Mouse (Mus musculus) heart, adult 2 months (tissue): ENCODE data around the gene Adamts12.

Experiments
- CTCF ChIP-seq: fragments of 200-600 bp; IDR thresholded peaks from 2 replicates; pipeline ENCODE4 v1.8.1; 2022; ENCODE audit warnings: antibody characterized with exemption, mild to moderate bottlenecking, moderate library complexity
- POLR2A ChIP-seq: fragments of 200-500 bp; IDR thresholded peaks from 2 replicates; pipeline ENCODE4 v1.6.1; 2011; ENCODE audit warnings: mild to moderate bottlenecking, low read depth, low read length, control low read depth; ENCODE audit not compliant: insufficient read depth

DNA sequence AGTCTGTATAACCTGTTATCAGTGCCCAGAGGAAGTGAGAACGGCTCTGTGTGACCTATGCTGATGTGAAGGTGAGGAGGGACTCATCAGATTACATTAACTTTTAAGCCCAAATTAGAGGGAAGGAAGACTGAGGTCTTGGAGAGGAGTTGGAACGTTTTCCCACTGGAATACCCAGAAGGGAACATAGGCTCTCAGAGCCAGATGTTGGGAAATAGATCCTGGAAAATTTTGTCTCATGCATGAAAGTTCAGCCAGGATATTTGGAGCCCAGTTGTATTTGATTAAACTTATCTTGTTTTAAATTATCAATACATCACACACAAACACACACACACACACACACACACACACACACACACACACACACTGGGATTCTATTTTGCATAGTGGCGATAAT lies 140.3 kb downstream of the Adamts12 start:
- TF ChIP-seq POLR2A (no peak), CTCF (no peak)
